Mouse (Mus musculus) stomach, postnatal 0 days (tissue): ENCODE measurements around the gene Evc.

ENCODE experiments used
- CTCF ChIP-seq: IDR thresholded peaks from 2 replicates; pipeline ENCODE4 v1.5.1; 2016; ENCODE audit warnings: antibody characterized with exemption, low read depth, mild to moderate bottlenecking, moderate library complexity
- EP300 ChIP-seq: optimal IDR thresholded peaks from 2 replicates; pipeline ENCODE3; 2016; ENCODE audit warnings: antibody characterized with exemption

- TF ChIP-seq EP300 (no peak), CTCF (no peak)
These were observed 32.1 kb upstream of the Evc start for GRCm38 (mm10) chr5:37368796-37369195.
